Mouse (Mus musculus) embryonic facial prominence, embryonic 10.5 days (tissue): Measurements from ENCODE around the gene Vmn1r207-ps. TPM values are rescaled to one million over a fixed set of nuclear protein-coding genes. Genes with fewer than 3 reads are reported as not detected.
"Not testable (repeated sequence)": the region's sequence is repeated elsewhere in the genome, so short reads cannot be mapped to it uniquely, and the experiment has no call there.

Source experiments
- DNase-seq: peaks from one replicate; pipeline ENCODE4 v3.0.0-alpha.2; 2017; ENCODE audit warnings: low spot score
- H3K27ac ChIP-seq: fragments of 300-500 bp; sonication (generic); replicated peaks from 2 replicates; pipeline ENCODE4 v1.5.1; 2016; ENCODE audit warnings: mild to moderate bottlenecking
- H3K27me3 ChIP-seq: fragments of 300-500 bp; sonication (generic); replicated peaks from 2 replicates; pipeline ENCODE4 v1.6.1; 2016; ENCODE audit warnings: low read depth, mild to moderate bottlenecking; ENCODE audit not compliant: poor library complexity, severe bottlenecking
- H3K36me3 ChIP-seq: fragments of 300-500 bp; sonication (generic); replicated peaks from 2 replicates; pipeline ENCODE4 v1.6.1; 2016; ENCODE audit warnings: mild to moderate bottlenecking, moderate library complexity
- H3K4me1 ChIP-seq: fragments of 300-500 bp; sonication (generic); 2 replicates; pipeline ENCODE4 v1.6.1; 2016
- H3K4me3 ChIP-seq: fragments of 300-500 bp; sonication (generic); 2 replicates; pipeline ENCODE4 v1.5.1; 2016; ENCODE audit warnings: mild to moderate bottlenecking, moderate library complexity
- H3K9me3 ChIP-seq: fragments of 300-500 bp; sonication (generic); 2 replicates; pipeline ENCODE4 v1.6.1; 2016; ENCODE audit warnings: mild to moderate bottlenecking
- WGBS: fragments of 180-500 bp; shearing (Covaris S2); methylation state at CpG from one replicate; pipeline ENCODE4 v1.1.7; 2016; 5-methylcytosine and 5-hydroxymethylcytosine counted together
- polyA plus RNA-seq: library from polyadenylated mRNA; unstranded; fragments of >200 nt; fragmentation: Nextera tagmentation; extraction: Ambion mirVana; gene quantifications from 2 replicates; pipeline ENCODE4 v1.2.1, GENCODE M21; 2016

Gene Vmn1r207-ps
- polyA plus RNA-seq = not detected in 2 replicates

GRCm38 (mm10) chr13:22729529-22729928 lies at the start of gene Vmn1r207-ps:
Vmn1r207-ps (minus strand) TSS chr13:22729629.
- not testable (repeated sequence) for H3K27me3 ChIP-seq, H3K9me3 ChIP-seq

DNA sequence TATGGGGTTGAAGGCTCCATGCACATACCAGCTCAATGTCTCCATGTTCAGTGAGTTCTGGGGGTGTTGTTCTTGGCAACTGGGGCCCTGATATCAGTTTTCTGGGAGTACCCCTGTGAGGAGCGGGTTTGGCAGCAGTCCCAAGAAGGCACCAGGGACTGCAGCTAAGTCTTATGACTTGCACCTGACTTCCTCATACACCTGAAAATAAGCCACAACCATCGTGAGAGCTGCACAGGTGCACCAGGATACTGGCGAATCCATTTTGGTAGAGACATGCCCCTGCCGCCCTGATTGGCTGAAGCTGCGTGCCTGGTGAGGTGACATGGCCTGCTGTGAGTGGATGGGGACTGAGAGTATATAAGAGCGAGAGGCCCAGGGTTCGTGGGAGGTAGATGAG lies 47.9 kb upstream of the Vmn1r207-ps start, which contains the start of gene Vmn1r208:
TSS of gene Vmn1r208 (minus strand) at position 101 of the 400 bp plus-strand sequence.
- not testable (repeated sequence) for H3K27me3 ChIP-seq, H3K27ac ChIP-seq, H3K9me3 ChIP-seq, H3K4me3 ChIP-seq, DNase-seq, H3K36me3 ChIP-seq, H3K4me1 ChIP-seq
- no CpG with 5 or more reads among the region's 7 CpGs for WGBS

More at GRCm38 (mm10) chr13:22729529-22729928, at the start of gene Vmn1r207-ps:
- not testable (repeated sequence) for H3K36me3 ChIP-seq, DNase-seq, H3K4me3 ChIP-seq, H3K4me1 ChIP-seq, H3K27ac ChIP-seq

DNA sequence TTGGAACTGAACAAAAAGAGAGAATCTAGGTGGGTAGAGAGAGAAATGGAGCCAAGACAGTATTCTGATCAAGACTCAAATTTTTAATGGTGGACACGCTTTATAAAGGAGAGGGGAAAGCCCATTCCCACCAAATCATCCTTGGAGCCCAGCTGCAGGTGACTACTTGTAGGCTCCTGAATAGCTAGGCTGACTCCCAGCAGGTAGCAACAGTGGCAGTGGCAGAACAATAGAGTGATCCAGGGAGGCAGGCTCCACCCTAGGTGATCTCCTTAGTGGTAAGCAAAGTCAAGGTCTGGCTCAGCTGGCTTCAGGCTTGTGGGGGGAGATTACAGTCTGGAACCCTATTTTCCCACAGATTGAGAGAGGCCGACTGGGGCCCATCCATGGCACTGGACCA lies 42.2 kb upstream of the Vmn1r207-ps start:
- 87% methylated on average over 1 of the region's 2 CpGs for WGBS
- not testable (repeated sequence) for H3K9me3 ChIP-seq, H3K27me3 ChIP-seq, H3K27ac ChIP-seq, DNase-seq, H3K36me3 ChIP-seq, H3K4me1 ChIP-seq, H3K4me3 ChIP-seq

GRCm38 (mm10) chr13:22747524-22747923 lies 18.1 kb upstream of the Vmn1r207-ps start:
- DNase-seq = no peak
- no peaks in the 10 kb centered on the region for H3K36me3 ChIP-seq
- H3K27me3 ChIP-seq = no peaks in the 10 kb centered on the region
- H3K4me3 ChIP-seq = no peak overlapping the region
- no peaks in the 10 kb centered on the region for H3K4me1 ChIP-seq
- H3K27ac ChIP-seq = no peak overlapping the region
- no peaks in the 10 kb centered on the region for H3K9me3 ChIP-seq

DNA sequence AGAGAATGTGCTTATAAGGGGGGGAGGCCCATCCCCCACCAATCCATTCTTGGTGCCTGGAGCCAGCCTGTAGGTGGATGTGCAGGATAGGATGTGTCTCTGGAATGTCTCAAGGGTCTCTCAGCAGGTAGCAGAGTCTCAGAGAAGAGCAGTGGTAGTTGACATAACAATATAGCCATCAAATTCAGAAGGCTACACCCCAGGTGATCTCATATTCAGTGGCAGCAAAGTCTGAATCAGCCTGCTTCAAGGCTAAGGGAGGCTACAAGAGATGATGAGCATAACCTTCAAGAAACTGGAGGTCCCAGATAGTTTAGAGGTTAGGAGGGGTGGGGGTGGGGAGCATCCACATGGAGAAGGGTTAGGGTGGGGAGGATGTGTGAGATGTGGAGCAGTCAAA lies 22.5 kb downstream of the Vmn1r207-ps start:
- not testable (repeated sequence) for H3K27ac ChIP-seq, H3K9me3 ChIP-seq, H3K36me3 ChIP-seq, H3K4me3 ChIP-seq, DNase-seq, H3K27me3 ChIP-seq, H3K4me1 ChIP-seq

DNA sequence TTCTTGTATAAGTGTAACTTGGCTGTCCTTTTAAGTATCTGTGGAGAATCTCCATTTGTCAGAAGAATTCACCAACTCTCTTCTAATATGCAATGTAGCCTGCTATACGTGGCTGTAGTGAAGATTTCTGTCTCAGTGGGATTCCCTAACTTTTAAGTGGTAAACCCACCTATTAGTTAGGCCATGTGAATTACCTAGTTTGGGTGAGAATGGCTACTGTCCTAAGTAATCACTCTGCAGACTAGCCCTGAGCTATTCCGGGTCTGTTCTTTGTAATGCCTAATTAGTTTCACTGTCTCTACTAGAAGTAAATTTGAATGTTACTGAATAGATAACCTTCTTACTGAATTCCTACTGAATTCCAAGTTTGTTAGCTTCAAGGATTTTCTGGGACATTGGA lies 26.5 kb downstream of the Vmn1r207-ps start:
- not testable (repeated sequence) for H3K4me3 ChIP-seq, H3K27me3 ChIP-seq, H3K4me1 ChIP-seq, H3K9me3 ChIP-seq, DNase-seq, H3K27ac ChIP-seq, H3K36me3 ChIP-seq
- 42% methylated on average over 2 of the region's 2 CpGs for WGBS

Other genes starting within 250 kb of the Vmn1r207-ps start
- gene Vmn1r202, start 224.2 kb downstream of the Vmn1r207-ps start, polyA plus RNA-seq = 0.02 TPM in 1 of 2 replicates, not detected in the other
- not detected in 2 replicates for gene Vmn1r203, start 211.5 kb downstream of the Vmn1r207-ps start, polyA plus RNA-seq
- gene Vmn1r204, start 176.4 kb downstream of the Vmn1r207-ps start, polyA plus RNA-seq = not detected in 2 replicates
- not detected in 2 replicates for gene Vmn1r205, start 136.6 kb downstream of the Vmn1r207-ps start, polyA plus RNA-seq
- gene Vmn1r206, start 105.4 kb downstream of the Vmn1r207-ps start, polyA plus RNA-seq = not detected in 2 replicates
- gene Vmn1r208, start 47.8 kb upstream of the Vmn1r207-ps start, polyA plus RNA-seq = not detected in 2 replicates
- not detected in 2 replicates for gene Vmn1r209, start 80.1 kb upstream of the Vmn1r207-ps start, polyA plus RNA-seq
- not detected in 2 replicates for gene Vmn1r210, start 101.7 kb upstream of the Vmn1r207-ps start, polyA plus RNA-seq
- not detected in 2 replicates for gene Vmn1r211, start 127.9 kb upstream of the Vmn1r207-ps start, polyA plus RNA-seq
- gene Vmn1r212, start 154.6 kb upstream of the Vmn1r207-ps start, polyA plus RNA-seq = not detected in 2 replicates